Mouse (Mus musculus) neural tube, embryonic 11.5 days (tissue): ENCODE data around the gene Cct7. TPM values are rescaled to one million over a fixed set of nuclear protein-coding genes. Genes with fewer than 3 reads are reported as not detected.

Experiments used
- ATAC-seq: fragments of 200-750 bp; cut with Nextera tagmentation; 2 replicates; pipeline ENCODE4 v1.8.0; 2017; ENCODE audit warnings: moderate number of reproducible peaks, mild to moderate bottlenecking, moderate TSS enrichment, moderate library complexity; ENCODE audit not compliant: insufficient read depth, low FRiP score, low TSS enrichment
- DNase-seq: peaks from one replicate; pipeline ENCODE4 v3.0.0-alpha.2; 2015; ENCODE audit warnings: low spot score
- H3K27ac ChIP-seq: fragments of 300-500 bp; sonication (generic); 2 replicates; pipeline ENCODE4 v1.5.1; 2014; ENCODE audit warnings: low read depth, mild to moderate bottlenecking, low read length
- H3K27me3 ChIP-seq: fragments of 300-500 bp; sonication (generic); 2 replicates; pipeline ENCODE4 v1.6.1; 2014; ENCODE audit warnings: mild to moderate bottlenecking, low read length, mixed read lengths; ENCODE audit not compliant: control insufficient read depth, insufficient read depth
- H3K36me3 ChIP-seq: fragments of 300-500 bp; sonication (generic); 2 replicates; pipeline ENCODE4 v1.6.1; 2014; ENCODE audit warnings: mild to moderate bottlenecking, low read length, moderate library complexity, mixed read lengths; ENCODE audit not compliant: control insufficient read depth, insufficient read depth
- H3K4me1 ChIP-seq: fragments of 300-500 bp; sonication (generic); 2 replicates; pipeline ENCODE4 v1.6.1; 2014; ENCODE audit warnings: low read length, mixed read lengths; ENCODE audit not compliant: control insufficient read depth, insufficient read depth
- H3K4me2 ChIP-seq: fragments of 300-500 bp; sonication (generic); 2 replicates; pipeline ENCODE4 v1.6.1; 2014; ENCODE audit warnings: low read depth, mild to moderate bottlenecking, moderate library complexity
- H3K4me3 ChIP-seq: fragments of 300-500 bp; sonication (generic); 2 replicates; pipeline ENCODE4 v1.5.1; 2014; ENCODE audit warnings: low read depth, low read length
- H3K9ac ChIP-seq: fragments of 300-500 bp; sonication (generic); 2 replicates; pipeline ENCODE4 v1.6.1; 2014; ENCODE audit warnings: mild to moderate bottlenecking, low read length
- H3K9me3 ChIP-seq: fragments of 300-500 bp; sonication (generic); 2 replicates; pipeline ENCODE4 v1.6.1; 2016; ENCODE audit warnings: low read length; ENCODE audit not compliant: control insufficient read depth
- WGBS: fragments of 180-500 bp; shearing (Covaris S2); extraction: QIAGEN DNeasy Blood & Tissue Kit; methylation state at CpG from one replicate; pipeline ENCODE4 v1.1.7; 2014; 5-methylcytosine and 5-hydroxymethylcytosine counted together
- polyA plus RNA-seq: library from polyadenylated mRNA; unstranded; fragments of >200 nt; fragmentation: Nextera tagmentation; extraction: Ambion mirVana; gene quantifications from 2 replicates; pipeline ENCODE4 v1.2.1, GENCODE M21; 2014

The Cct7 gene
- polyA plus RNA-seq, 1 experiment from 2014 or later, result 739 TPM

- DNase-seq (no peak), ATAC-seq (no peak)
- no peak overlapping the region for H3K4me3 ChIP-seq
- H3K9ac ChIP-seq, result no peak overlapping the region
- 80% methylated on average over 4 of the region's 4 CpGs for WGBS
- no peaks in the 10 kb centered on the region for H3K36me3 ChIP-seq
- H3K4me2 ChIP-seq, result no peak overlapping the region
- H3K27me3 ChIP-seq, result peaks cover 47% of the 10 kb centered on the region
- no peak overlapping the region for H3K27ac ChIP-seq
- 0 out of 2 replicates have a peak, but pooled peaks cover 11% of the 10 kb centered on the region for H3K4me1 ChIP-seq
- no peaks in the 10 kb centered on the region for H3K9me3 ChIP-seq
Measured at GRCm38 (mm10) chr6:85515941-85516340, 64.6 kb downstream of the Cct7 start.

Other genes starting within 250 kb of the Cct7 start
- gene Sfxn5, start 118.1 kb upstream of the Cct7 start, polyA plus RNA-seq, result 5.5 and 5.7 TPM in 2 replicates
- gene Rab11fip5, start 76.9 kb upstream of the Cct7 start, polyA plus RNA-seq, result 4.4 and 5.5 TPM in 2 replicates
- not detected in 2 replicates for gene Noto, start 27.6 kb upstream of the Cct7 start, polyA plus RNA-seq
- gene Smyd5, start 19.5 kb upstream of the Cct7 start, polyA plus RNA-seq, result 52.8 and 56.9 TPM in 2 replicates
- gene Pradc1, start 456 bp downstream of the Cct7 start, polyA plus RNA-seq, result 26.8 and 28.0 TPM in 2 replicates
- 0.78 and 1.1 TPM in 2 replicates for gene Fbxo41, start 51.5 kb downstream of the Cct7 start, polyA plus RNA-seq
- not detected in 2 replicates for gene Egr4, start 62.1 kb downstream of the Cct7 start, polyA plus RNA-seq
- gene Alms1, start 136.0 kb downstream of the Cct7 start, polyA plus RNA-seq, result 6.8 and 7.0 TPM in 2 replicates